7 mouse cellular contexts compared by ENCODE assay signal in the genomic region with DNA sequence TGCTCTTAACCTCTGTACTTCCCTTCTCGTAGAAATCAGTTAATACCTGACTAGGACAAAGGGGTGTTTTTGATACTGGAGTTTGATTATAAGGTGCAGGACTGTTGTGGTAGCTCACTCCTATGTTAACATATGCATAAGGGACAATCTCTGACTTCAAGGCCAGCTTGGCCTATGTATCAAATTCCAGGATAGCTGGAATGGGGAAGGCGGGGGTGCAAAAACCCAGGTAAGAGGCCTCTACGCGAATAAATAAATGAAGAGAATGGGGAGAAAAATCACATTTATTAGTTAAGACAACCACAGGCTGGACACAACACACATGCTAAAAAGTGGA. TPM values are rescaled to one million over a fixed set of nuclear protein-coding genes. Genes with fewer than 3 reads are reported as not detected.
A peak's percentile ranks its signal among the peaks of the same experiment; 100 is the strongest.
DNase-seq lines count a peak whose midpoint lies in the region; ATAC-seq lines count a peak whose summit lies in the region.

No protein-coding gene starts in this region.

- WGBS in lung, embryonic 15.5 days, result 62% methylated on average over 4 of the region's 4 CpGs
- WGBS in forebrain, embryonic 11.5 days, result 71% methylated on average over 4 of the region's 4 CpGs
- 71% methylated on average over 4 of the region's 4 CpGs for WGBS in limb, embryonic 11.5 days
- 70% methylated on average over 4 of the region's 4 CpGs for WGBS in neural tube, embryonic 15.5 days

- peak overlapping the region; percentile 71; the same call in 1 of the 2 replicates for H3K4me3 ChIP-seq in lung, embryonic 15.5 days
- no peak overlapping the region for H3K4me3 ChIP-seq in forebrain, embryonic 11.5 days (ENCODE audit: low read depth, low read length)
- 0 out of 2 replicates have a peak overlapping the region, but pooled peaks have one; percentile 83 for H3K4me3 ChIP-seq in limb, embryonic 11.5 days (ENCODE audit: low read depth, low read length)
- 0 out of 2 replicates have a peak overlapping the region, but pooled peaks have one; percentile 60 for H3K4me3 ChIP-seq in neural tube, embryonic 15.5 days (replicated peaks)

- H3K27me3 ChIP-seq in lung, embryonic 15.5 days, result no peaks in the 10 kb centered on the region
- H3K27me3 ChIP-seq in forebrain, embryonic 11.5 days (ENCODE audit: control insufficient read depth, insufficient read depth, low read length), result no peaks in the 10 kb centered on the region
- H3K27me3 ChIP-seq in limb, embryonic 11.5 days (ENCODE audit: control insufficient read depth, insufficient read depth, low read length), result no peaks in the 10 kb centered on the region
- no peaks in the 10 kb centered on the region for H3K27me3 ChIP-seq in neural tube, embryonic 15.5 days (replicated peaks)

- H3K36me3 ChIP-seq in lung, embryonic 15.5 days, result peaks cover 60% of the 10 kb centered on the region
- H3K36me3 ChIP-seq in forebrain, embryonic 11.5 days (ENCODE audit: control insufficient read depth, insufficient read depth, low read length), result peaks cover 15% of the 10 kb centered on the region
- peaks cover 21% of the 10 kb centered on the region for H3K36me3 ChIP-seq in limb, embryonic 11.5 days (ENCODE audit: control insufficient read depth, insufficient read depth, low read length)
- peaks cover 48% of the 10 kb centered on the region for H3K36me3 ChIP-seq in neural tube, embryonic 15.5 days

- peaks cover 29% of the 10 kb centered on the region for H3K4me1 ChIP-seq in lung, embryonic 15.5 days
- H3K4me1 ChIP-seq in forebrain, embryonic 11.5 days (replicated peaks; ENCODE audit: control insufficient read depth, insufficient read depth, low read length), result 0 out of 2 replicates have a peak, but pooled peaks cover 5% of the 10 kb centered on the region
- H3K4me1 ChIP-seq in limb, embryonic 11.5 days (ENCODE audit: control insufficient read depth, insufficient read depth, low read length), result no peaks in the 10 kb centered on the region
- H3K4me1 ChIP-seq in neural tube, embryonic 15.5 days, result peaks cover 36% of the 10 kb centered on the region

- peak overlapping the region; percentile 93 for H3K27ac ChIP-seq in lung, embryonic 15.5 days
- no peak overlapping the region; the same call in 1 of the 2 replicates for H3K27ac ChIP-seq in forebrain, embryonic 11.5 days (ENCODE audit: low read depth, low read length)
- H3K27ac ChIP-seq in limb, embryonic 11.5 days (replicated peaks; ENCODE audit: low read depth, low read length), result peak overlapping the region; percentile 61; the same call in 1 of the 2 replicates
- H3K27ac ChIP-seq in neural tube, embryonic 15.5 days (replicated peaks), result peak overlapping the region; percentile 93; the same call in 1 of the 2 replicates

- 0 out of 2 replicates have a peak, but pooled peaks have one; percentile 5 for ATAC-seq in lung, embryonic 15.5 days (ENCODE audit: borderline replicate concordance, extremely low read depth, low FRiP score, low TSS enrichment)
- ATAC-seq in forebrain, embryonic 11.5 days (replicated peaks; ENCODE audit: low FRiP score), result peak; percentile 20; the same call in 1 of the 2 replicates
- ATAC-seq in limb, embryonic 11.5 days (ENCODE audit: insufficient number of reproducible peaks, low FRiP score, low TSS enrichment, low read depth), result no peak
- ATAC-seq in neural tube, embryonic 15.5 days (ENCODE audit: low FRiP score), result peak; percentile 16; the same call in 1 of the 2 replicates

- DNase-seq in lung, postnatal 14 days, result no peak
- no peak for DNase-seq in forebrain, embryonic 11.5 days (ENCODE audit: low spot score)
- DNase-seq in limb, embryonic 11.5 days (ENCODE audit: low spot score), result no peak
- no peak for DNase-seq in gastrocnemius, postnatal 14 days
- no peak for DNase-seq in urinary bladder, adult 2 months (ENCODE audit: low spot score)

- H3K9ac ChIP-seq in lung, embryonic 15.5 days, result no peak overlapping the region; the same call in 1 of the 2 replicates
- no peak overlapping the region for H3K9ac ChIP-seq in forebrain, embryonic 11.5 days (ENCODE audit: low read length)
- H3K9ac ChIP-seq in limb, embryonic 11.5 days (ENCODE audit: low read length), result no peak overlapping the region
- H3K9ac ChIP-seq in neural tube, embryonic 15.5 days (replicated peaks), result no peak overlapping the region

- H3K9me3 ChIP-seq in lung, embryonic 15.5 days, result no peaks in the 10 kb centered on the region
- no peaks in the 10 kb centered on the region for H3K9me3 ChIP-seq in forebrain, embryonic 11.5 days (ENCODE audit: control insufficient read depth, low read length)
- H3K9me3 ChIP-seq in limb, embryonic 11.5 days (ENCODE audit: control insufficient read depth, low read length), result no peaks in the 10 kb centered on the region
- H3K9me3 ChIP-seq in neural tube, embryonic 15.5 days (replicated peaks), result no peaks in the 10 kb centered on the region

- peak overlapping the region; percentile 68 for H3K4me2 ChIP-seq in lung, embryonic 15.5 days
- no peak overlapping the region; the same call in 1 of the 2 replicates for H3K4me2 ChIP-seq in forebrain, embryonic 11.5 days (ENCODE audit: low read depth, low read length, severe bottlenecking)
- H3K4me2 ChIP-seq in limb, embryonic 11.5 days (ENCODE audit: low read depth, severe bottlenecking), result peak overlapping the region; percentile 78; the same call in 1 of the 2 replicates
- H3K4me2 ChIP-seq in neural tube, embryonic 15.5 days, result peak overlapping the region; percentile 73; the same call in 1 of the 2 replicates

- intact Hi-C loops in gastrocnemius, postnatal 14 days (cut with DNase I; ENCODE audit: low total_unique reads), result no loop called here

RNA-seq across cellular contexts. Expression of a gene that starts 0.7 kb away (rescaled TPM):
- polyA plus RNA-seq in lung, embryonic 15.5 days (2015; fragmentation: Nextera tagmentation; extraction: Ambion mirVana), result 10.1 and 11.2 TPM in 2 replicates
- 8.9 and 9.1 TPM in 2 replicates for polyA plus RNA-seq in forebrain, embryonic 11.5 days (2014; fragmentation: Nextera tagmentation; extraction: Ambion mirVana)
- 11.3 and 11.4 TPM in 2 replicates for polyA plus RNA-seq in limb, embryonic 11.5 days (2014; fragmentation: Nextera tagmentation; extraction: Ambion mirVana)
- 9.1 and 11.5 TPM in 2 replicates for polyA plus RNA-seq in neural tube, embryonic 15.5 days (2015; fragmentation: Nextera tagmentation; extraction: Ambion mirVana)
- 1 to 10 TPM; 3.1 to 3.5 TPM for total RNA-seq in gastrocnemius, postnatal 14 days (2021)
- polyA plus RNA-seq in urinary bladder, adult 2 months (2012; rRNA removed), result 8.6 and 9.4 TPM in 2 replicates

RNA-seq across cellular contexts. Expression of a gene that starts 8.9 kb away (rescaled TPM):
- 357 and 378 TPM in 2 replicates for polyA plus RNA-seq in lung, embryonic 15.5 days (2015; fragmentation: Nextera tagmentation; extraction: Ambion mirVana)
- polyA plus RNA-seq in forebrain, embryonic 11.5 days (2014; fragmentation: Nextera tagmentation; extraction: Ambion mirVana), result 508 and 538 TPM in 2 replicates
- polyA plus RNA-seq in limb, embryonic 11.5 days (2014; fragmentation: Nextera tagmentation; extraction: Ambion mirVana), result 501 and 510 TPM in 2 replicates
- polyA plus RNA-seq in neural tube, embryonic 15.5 days (2015; fragmentation: Nextera tagmentation; extraction: Ambion mirVana), result 337 and 338 TPM in 2 replicates
- total RNA-seq in gastrocnemius, postnatal 14 days (2021), result 100 to 1,000 TPM; 203 to 252 TPM
- 624 and 672 TPM in 2 replicates for polyA plus RNA-seq in urinary bladder, adult 2 months (2012; rRNA removed)

RNA-seq across cellular contexts. Expression of a gene that starts 9.0 kb away (rescaled TPM):
- polyA plus RNA-seq in lung, embryonic 15.5 days (2015; fragmentation: Nextera tagmentation; extraction: Ambion mirVana), result 18.3 and 21.7 TPM in 2 replicates
- 20.8 and 23.0 TPM in 2 replicates for polyA plus RNA-seq in forebrain, embryonic 11.5 days (2014; fragmentation: Nextera tagmentation; extraction: Ambion mirVana)
- 22.5 and 24.5 TPM in 2 replicates for polyA plus RNA-seq in limb, embryonic 11.5 days (2014; fragmentation: Nextera tagmentation; extraction: Ambion mirVana)
- 15.1 and 16.3 TPM in 2 replicates for polyA plus RNA-seq in neural tube, embryonic 15.5 days (2015; fragmentation: Nextera tagmentation; extraction: Ambion mirVana)
- total RNA-seq in gastrocnemius, postnatal 14 days (2021), result 1 to 10 TPM; 4.9 to 5.0 TPM
- polyA plus RNA-seq in urinary bladder, adult 2 months (2012; rRNA removed), result 14.0 and 15.4 TPM in 2 replicates

RNA-seq across cellular contexts. Expression of a gene that starts 29.0 kb away (rescaled TPM):
- 1.5 and 2.4 TPM in 2 replicates for polyA plus RNA-seq in lung, embryonic 15.5 days (2015; fragmentation: Nextera tagmentation; extraction: Ambion mirVana)
- 0.63 and 1.3 TPM in 2 replicates for polyA plus RNA-seq in forebrain, embryonic 11.5 days (2014; fragmentation: Nextera tagmentation; extraction: Ambion mirVana)
- polyA plus RNA-seq in limb, embryonic 11.5 days (2014; fragmentation: Nextera tagmentation; extraction: Ambion mirVana), result 0.89 and 1.4 TPM in 2 replicates
- 0.46 and 3.5 TPM in 2 replicates for polyA plus RNA-seq in neural tube, embryonic 15.5 days (2015; fragmentation: Nextera tagmentation; extraction: Ambion mirVana)
- under 1 TPM; 0.55 to 0.84 TPM for total RNA-seq in gastrocnemius, postnatal 14 days (2021)
- 3.2 and 3.4 TPM in 2 replicates for polyA plus RNA-seq in urinary bladder, adult 2 months (2012; rRNA removed)

RNA-seq across cellular contexts. Expression of a gene that starts 29.6 kb away (rescaled TPM):
- 109 and 117 TPM in 2 replicates for polyA plus RNA-seq in lung, embryonic 15.5 days (2015; fragmentation: Nextera tagmentation; extraction: Ambion mirVana)
- 15.4 and 18.8 TPM in 2 replicates for polyA plus RNA-seq in forebrain, embryonic 11.5 days (2014; fragmentation: Nextera tagmentation; extraction: Ambion mirVana)
- polyA plus RNA-seq in limb, embryonic 11.5 days (2014; fragmentation: Nextera tagmentation; extraction: Ambion mirVana), result 24.8 and 26.0 TPM in 2 replicates
- 14.4 and 27.3 TPM in 2 replicates for polyA plus RNA-seq in neural tube, embryonic 15.5 days (2015; fragmentation: Nextera tagmentation; extraction: Ambion mirVana)
- 10 to 100 TPM; 92.5 to 98.5 TPM for total RNA-seq in gastrocnemius, postnatal 14 days (2021)
- 47.7 and 66.2 TPM in 2 replicates for polyA plus RNA-seq in urinary bladder, adult 2 months (2012; rRNA removed)
